Mouse (Mus musculus) limb, embryonic 15.5 days (tissue): Measurements from ENCODE around the gene Atrnl1. TPM values are rescaled to one million over a fixed set of nuclear protein-coding genes. Genes with fewer than 3 reads are reported as not detected.
A peak's percentile ranks its signal among the peaks of the same experiment; 100 is the strongest.

Experiments
- ATAC-seq: fragments of 200-750 bp; cut with Nextera tagmentation; 2 replicates; pipeline ENCODE4 v1.8.0; 2017; ENCODE audit warnings: low read depth, moderate TSS enrichment; ENCODE audit not compliant: insufficient number of reproducible peaks, low FRiP score, low TSS enrichment
- H3K27ac ChIP-seq: fragments of 300-500 bp; sonication (generic); 2 replicates; pipeline ENCODE4 v1.5.1; 2015; ENCODE audit warnings: moderate library complexity, mild to moderate bottlenecking, inconsistent platforms
- H3K27me3 ChIP-seq: fragments of 300-500 bp; sonication (generic); 2 replicates; pipeline ENCODE4 v1.6.1; 2015; ENCODE audit warnings: inconsistent platforms
- H3K36me3 ChIP-seq: fragments of 300-500 bp; sonication (generic); 2 replicates; pipeline ENCODE4 v1.6.1; 2015; ENCODE audit warnings: inconsistent platforms
- H3K4me1 ChIP-seq: fragments of 300-500 bp; sonication (generic); 2 replicates; pipeline ENCODE4 v1.6.1; 2015; ENCODE audit warnings: inconsistent platforms
- H3K4me2 ChIP-seq: fragments of 300-500 bp; sonication (generic); 2 replicates; pipeline ENCODE4 v1.6.1; 2015; ENCODE audit warnings: mild to moderate bottlenecking, inconsistent platforms
- H3K4me3 ChIP-seq: fragments of 300-500 bp; sonication (generic); 2 replicates; pipeline ENCODE4 v1.5.1; 2015; ENCODE audit warnings: mild to moderate bottlenecking, inconsistent platforms
- H3K9ac ChIP-seq: fragments of 300-500 bp; sonication (generic); 2 replicates; pipeline ENCODE4 v1.6.1; 2015; ENCODE audit warnings: inconsistent platforms
- H3K9me3 ChIP-seq: fragments of 300-500 bp; sonication (generic); 2 replicates; pipeline ENCODE4 v1.6.1; 2016; ENCODE audit warnings: inconsistent platforms
- WGBS: fragments of 180-500 bp; shearing (Covaris S2); methylation state at CpG from one replicate; pipeline ENCODE4 v1.1.7; 2015; 5-methylcytosine and 5-hydroxymethylcytosine counted together
- polyA plus RNA-seq: library from polyadenylated mRNA; unstranded; fragments of >200 nt; fragmentation: Nextera tagmentation; extraction: Ambion mirVana; gene quantifications from 2 replicates; pipeline ENCODE4 v1.2.1, GENCODE M21; 2015

Atrnl1 gene
- polyA plus RNA-seq, 1 experiment from 2014 or later, result 7.7 TPM

DNA sequence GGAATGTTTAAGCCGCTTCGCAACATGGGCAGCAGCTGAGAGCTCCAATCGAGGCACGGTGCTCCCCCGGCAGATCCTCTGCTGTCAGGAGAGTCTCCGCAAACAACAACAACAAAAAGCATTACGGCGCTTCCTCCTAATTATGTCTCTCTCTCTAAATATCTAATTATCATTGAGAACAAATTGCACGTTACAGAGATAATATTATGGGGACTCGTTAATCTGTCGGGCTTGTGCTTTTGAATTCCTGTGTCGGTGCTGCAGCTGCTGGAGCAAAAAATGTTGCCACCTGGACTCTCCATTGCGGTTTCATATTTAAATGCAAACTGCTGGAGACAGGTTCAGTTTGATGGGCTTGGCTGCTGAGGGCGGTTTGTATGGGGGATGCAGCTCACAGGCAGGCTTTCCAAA is 466.1 kb downstream of the Atrnl1 start:
- Histone ChIP-seq H3K4me3 (no peak overlapping the region), H3K27me3 (no peaks in the 10 kb centered on the region), H3K36me3 (no peaks in the 10 kb centered on the region), H3K9me3 (no peaks in the 10 kb centered on the region), H3K9ac (no peak overlapping the region), H3K4me2 (no peak overlapping the region), H3K27ac (no peak overlapping the region), H3K4me1 (no peaks in the 10 kb centered on the region)
- ATAC-seq, result no peak
- 45% methylated on average over 14 of the region's 14 CpGs for WGBS

DNA sequence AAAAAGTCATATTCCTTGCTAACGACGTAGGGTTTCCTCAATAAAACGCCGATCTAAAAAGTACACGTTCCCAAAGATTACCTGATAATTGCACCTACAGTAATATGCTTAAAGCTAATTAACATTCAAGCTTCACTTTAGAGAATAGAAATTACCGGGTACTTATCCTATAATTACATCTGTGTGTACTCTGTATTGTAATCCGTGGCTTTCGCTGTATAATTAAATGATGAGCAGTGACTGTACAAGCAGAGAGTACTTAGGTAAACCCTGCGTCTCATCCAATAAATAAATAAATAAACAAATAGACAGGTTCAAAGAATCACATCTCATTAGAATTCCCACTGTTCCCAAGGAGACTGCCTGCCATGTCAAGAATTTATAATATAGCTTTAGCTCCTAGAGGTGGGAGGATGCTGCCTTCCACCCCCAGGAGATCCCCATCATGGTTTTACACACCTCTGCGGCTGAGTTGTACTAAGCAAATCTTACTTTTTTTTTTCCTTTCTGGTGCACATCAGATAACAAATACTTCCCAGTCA is 466.8 kb downstream of the Atrnl1 start:
- H3K9ac ChIP-seq, result no peak overlapping the region
- H3K9me3 ChIP-seq, result no peaks in the 10 kb centered on the region
- H3K4me2 ChIP-seq, result no peak overlapping the region
- no peaks in the 10 kb centered on the region for H3K36me3 ChIP-seq
- no peak overlapping the region for H3K27ac ChIP-seq
- 58% methylated on average over 10 of the region's 10 CpGs for WGBS
- H3K4me3 ChIP-seq, result no peak overlapping the region
- no peak for ATAC-seq
- no peaks in the 10 kb centered on the region for H3K4me1 ChIP-seq
- no peaks in the 10 kb centered on the region for H3K27me3 ChIP-seq

GRCm38 (mm10) chr19:58080168-58080567 is 469.3 kb downstream of the Atrnl1 start:
- 97% methylated on average over 6 of the region's 6 CpGs for WGBS
- no peak for ATAC-seq
- Histone ChIP-seq H3K9ac (no peak overlapping the region), H3K27me3 (no peaks in the 10 kb centered on the region), H3K9me3 (no peaks in the 10 kb centered on the region), H3K36me3 (no peaks in the 10 kb centered on the region), H3K4me3 (no peak overlapping the region), H3K4me2 (no peak overlapping the region), H3K27ac (no peak overlapping the region), H3K4me1 (no peaks in the 10 kb centered on the region)

DNA sequence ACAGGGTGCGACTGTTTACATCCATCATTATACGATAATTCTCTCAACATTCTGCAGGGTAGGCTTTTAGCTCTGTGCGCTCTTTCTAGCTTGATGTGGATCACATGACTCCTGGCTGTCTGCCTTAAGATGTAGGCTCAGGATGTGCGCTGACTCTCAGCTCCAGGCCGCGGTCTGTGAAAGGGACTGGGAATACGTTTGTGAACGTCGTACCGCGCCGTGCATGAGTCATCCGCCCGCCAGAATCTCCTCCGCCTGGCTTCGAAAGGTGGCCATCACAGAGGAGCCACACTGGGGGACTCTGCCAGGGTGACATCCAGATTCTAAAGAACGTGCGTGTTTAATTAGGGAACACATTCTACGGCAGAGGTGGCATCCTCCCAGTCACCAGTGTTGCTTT is 471.9 kb downstream of the Atrnl1 start:
- WGBS, result 93% methylated on average over 19 of the region's 19 CpGs

DNA sequence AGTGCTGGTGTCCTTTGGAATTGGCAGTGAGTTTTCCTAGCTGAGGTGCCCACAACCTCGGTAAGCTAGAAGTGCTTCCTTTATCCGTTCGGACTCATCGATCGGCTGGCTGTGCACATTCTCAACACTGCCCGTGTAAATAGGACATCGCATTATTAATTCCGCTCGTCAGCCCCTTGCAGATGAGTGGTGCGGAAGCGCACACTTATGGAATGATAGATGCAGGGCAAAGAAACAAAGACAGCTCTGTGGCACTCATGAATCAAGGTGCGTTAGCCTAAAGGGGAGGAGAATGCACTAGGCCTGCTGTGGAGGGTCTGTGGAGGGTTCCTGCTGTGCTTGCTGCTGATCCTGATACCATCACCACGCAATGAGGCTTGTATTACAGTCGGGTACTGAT is 474.0 kb downstream of the Atrnl1 start:
- Histone ChIP-seq H3K4me2 (no peak overlapping the region), H3K9me3 (no peaks in the 10 kb centered on the region), H3K36me3 (no peaks in the 10 kb centered on the region), H3K9ac (no peak overlapping the region), H3K27ac (no peak overlapping the region), H3K4me1 (peaks cover 4% of the 10 kb centered on the region; the same call in 1 of the 2 replicates), H3K4me3 (no peak overlapping the region), H3K27me3 (no peaks in the 10 kb centered on the region)
- 89% methylated on average over 14 of the region's 14 CpGs for WGBS
- ATAC-seq, result no peak

More for the DNA sequence above, 471.9 kb downstream of the Atrnl1 start:
- Histone ChIP-seq H3K27ac (no peak overlapping the region), H3K9me3 (no peaks in the 10 kb centered on the region), H3K9ac (no peak overlapping the region), H3K27me3 (no peaks in the 10 kb centered on the region), H3K4me3 (no peak overlapping the region), H3K36me3 (no peaks in the 10 kb centered on the region), H3K4me2 (no peak overlapping the region), H3K4me1 (no peaks in the 10 kb centered on the region)
- no peak for ATAC-seq

DNA sequence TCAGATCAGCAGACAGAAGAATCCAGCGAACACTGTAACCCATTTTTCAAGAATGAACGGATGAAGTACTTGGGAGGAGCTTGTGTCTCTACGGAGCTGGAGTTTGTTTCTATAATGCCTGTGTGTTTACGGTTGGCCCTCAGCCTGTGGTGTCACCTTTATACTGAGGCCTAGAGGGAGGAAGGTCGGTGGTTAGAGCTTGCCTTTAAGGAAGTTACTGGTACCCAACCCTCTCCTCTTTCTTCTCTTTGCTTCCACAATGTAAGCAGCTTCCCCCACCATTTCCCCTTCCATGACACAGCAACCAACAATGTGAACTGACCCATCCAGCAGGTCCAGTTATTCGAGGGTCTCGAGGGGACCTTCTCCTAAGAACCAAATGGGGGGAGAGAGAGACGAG is 475.9 kb downstream of the Atrnl1 start:
- Histone ChIP-seq H3K27ac (no peak overlapping the region), H3K4me3 (no peak overlapping the region), H3K4me2 (no peak overlapping the region), H3K9me3 (no peaks in the 10 kb centered on the region), H3K4me1 (peaks cover 4% of the 10 kb centered on the region; the same call in 1 of the 2 replicates), H3K36me3 (no peaks in the 10 kb centered on the region), H3K9ac (no peak overlapping the region), H3K27me3 (no peaks in the 10 kb centered on the region)
- 86% methylated on average over 8 of the region's 8 CpGs for WGBS
- no peak for ATAC-seq

- Histone ChIP-seq H3K27me3 (no peaks in the 10 kb centered on the region), H3K27ac (no peak overlapping the region), H3K4me2 (no peak overlapping the region), H3K9me3 (no peaks in the 10 kb centered on the region), H3K36me3 (no peaks in the 10 kb centered on the region), H3K4me3 (no peak overlapping the region), H3K9ac (no peak overlapping the region), H3K4me1 (peaks cover 4% of the 10 kb centered on the region; the same call in 1 of the 2 replicates)
- WGBS, result 73% methylated on average over 1 of the region's 1 CpGs
- no peak for ATAC-seq
Measured at GRCm38 (mm10) chr19:58087901-58088300, 477.1 kb downstream of the Atrnl1 start.

GRCm38 (mm10) chr19:58088433-58088832 is 477.6 kb downstream of the Atrnl1 start:
- no peak for ATAC-seq
- Histone ChIP-seq H3K4me1 (peaks cover 4% of the 10 kb centered on the region; the same call in 1 of the 2 replicates), H3K9ac (no peak overlapping the region), H3K4me2 (no peak overlapping the region), H3K27me3 (no peaks in the 10 kb centered on the region), H3K36me3 (no peaks in the 10 kb centered on the region), H3K4me3 (no peak overlapping the region), H3K27ac (no peak overlapping the region), H3K9me3 (no peaks in the 10 kb centered on the region)
- 28% methylated on average over 7 of the region's 7 CpGs for WGBS

GRCm38 (mm10) chr19:58091911-58092310 is 481.1 kb downstream of the Atrnl1 start:
- Histone ChIP-seq H3K4me1 (peaks cover 4% of the 10 kb centered on the region; the same call in 1 of the 2 replicates), H3K9ac (no peak overlapping the region), H3K27ac (no peak overlapping the region), H3K36me3 (no peaks in the 10 kb centered on the region), H3K4me3 (no peak overlapping the region), H3K27me3 (no peaks in the 10 kb centered on the region), H3K4me2 (no peak overlapping the region), H3K9me3 (no peaks in the 10 kb centered on the region)
- ATAC-seq, result 0 out of 2 replicates have a peak, but pooled peaks have one; percentile 44
- WGBS, result 90% methylated on average over 16 of the region's 16 CpGs

GRCm38 (mm10) chr19:58094781-58095543 is 484.1 kb downstream of the Atrnl1 start:
- H3K4me1 ChIP-seq, result no peaks in the 10 kb centered on the region
- H3K9me3 ChIP-seq, result no peaks in the 10 kb centered on the region
- H3K27ac ChIP-seq, result no peak overlapping the region
- H3K27me3 ChIP-seq, result no peaks in the 10 kb centered on the region
- 42% methylated on average over 14 of the region's 14 CpGs for WGBS
- H3K4me3 ChIP-seq, result no peak overlapping the region
- no peaks in the 10 kb centered on the region for H3K36me3 ChIP-seq
- H3K9ac ChIP-seq, result no peak overlapping the region
- H3K4me2 ChIP-seq, result no peak overlapping the region
- ATAC-seq, result no peak

GRCm38 (mm10) chr19:58095776-58096175 is 484.9 kb downstream of the Atrnl1 start:
- H3K4me2 ChIP-seq, result no peak overlapping the region
- no peak overlapping the region for H3K9ac ChIP-seq
- H3K4me1 ChIP-seq, result no peaks in the 10 kb centered on the region
- H3K27ac ChIP-seq, result no peak overlapping the region
- ATAC-seq, result no peak
- H3K27me3 ChIP-seq, result no peaks in the 10 kb centered on the region
- no peaks in the 10 kb centered on the region for H3K36me3 ChIP-seq
- H3K4me3 ChIP-seq, result no peak overlapping the region
- WGBS, result 39% methylated on average over 7 of the region's 7 CpGs
- no peaks in the 10 kb centered on the region for H3K9me3 ChIP-seq

- Histone ChIP-seq H3K27ac (no peak overlapping the region), H3K27me3 (no peaks in the 10 kb centered on the region), H3K4me3 (no peak overlapping the region), H3K4me2 (no peak overlapping the region), H3K9me3 (no peaks in the 10 kb centered on the region), H3K36me3 (no peaks in the 10 kb centered on the region), H3K4me1 (no peaks in the 10 kb centered on the region), H3K9ac (no peak overlapping the region)
- 91% methylated on average over 2 of the region's 2 CpGs for WGBS
- ATAC-seq, result no peak
Measured at GRCm38 (mm10) chr19:58097195-58097594, 486.4 kb downstream of the Atrnl1 start.
